Mouse (Mus musculus): ENCODE data around the gene Gsto1. TPM values are rescaled to one million over a fixed set of nuclear protein-coding genes. Genes with fewer than 3 reads are reported as not detected.

Gene Gsto1
- polyA plus RNA-seq, 1 experiment from 2014 or later, result 115 TPM

GRCm38 (mm10) chr19:47882882-47883254, 28.1 kb downstream of the Gsto1 start:
- Histone ChIP-seq H3K36me3 (no peaks in the 10 kb centered on the region), H3K9ac (no peak overlapping the region), H3K9me3 (replicated peaks) (no peaks in the 10 kb centered on the region), H3K4me3 (replicated peaks) (no peak overlapping the region), H3K4me2 (no peak overlapping the region), H3K4me1 (peaks cover 41% of the 10 kb centered on the region), H3K27ac (no peak overlapping the region), H3K27me3 (no peaks in the 10 kb centered on the region)
- ATAC-seq (replicated peaks; ENCODE audit: low FRiP score), result peak; percentile 22; the same call in 1 of the 2 replicates
- 51% methylated on average over 9 of the region's 9 CpGs for WGBS

DNA sequence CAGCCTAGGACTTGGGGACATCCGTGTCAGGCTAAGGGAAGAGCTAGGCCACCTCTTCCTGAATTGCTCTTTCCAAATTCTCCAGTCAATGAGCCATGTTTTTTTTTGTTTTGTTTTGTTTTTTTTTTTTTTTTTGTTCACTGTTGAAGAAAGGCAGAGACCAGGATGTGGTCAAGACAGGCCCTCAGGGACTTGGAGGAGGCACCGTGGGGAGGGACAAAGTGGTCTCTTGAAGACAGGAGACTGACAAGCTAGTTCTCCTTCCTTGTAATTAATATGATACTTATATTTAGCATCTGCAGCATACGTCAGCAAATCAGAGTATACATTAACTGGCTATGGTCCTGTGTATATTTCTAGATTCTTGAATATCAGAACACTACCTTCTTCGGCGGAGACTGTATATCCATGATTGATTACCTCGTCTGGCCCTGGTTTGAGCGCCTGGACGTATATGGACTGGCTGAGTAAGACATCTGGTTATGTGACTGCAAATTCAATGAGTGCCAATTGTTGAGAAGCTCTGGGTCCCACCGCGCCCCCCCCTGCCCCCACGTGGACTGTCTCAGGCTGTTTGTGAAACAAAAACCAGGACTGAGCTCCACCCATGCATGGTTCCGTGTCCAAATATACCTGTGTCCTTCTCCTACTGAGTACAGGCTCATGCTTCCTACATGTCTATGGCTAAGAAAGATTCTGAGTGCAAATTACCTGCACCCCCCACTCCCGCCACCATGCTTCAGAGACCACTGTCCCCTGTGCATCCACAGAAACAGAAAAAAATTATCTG, 29.7 kb downstream of the Gsto1 start:
- Histone ChIP-seq H3K9ac (no peak overlapping the region), H3K9me3 (replicated peaks) (no peaks in the 10 kb centered on the region), H3K27ac (no peak overlapping the region), H3K4me2 (no peak overlapping the region), H3K27me3 (no peaks in the 10 kb centered on the region), H3K36me3 (no peaks in the 10 kb centered on the region), H3K4me3 (replicated peaks) (no peak overlapping the region), H3K4me1 (peaks cover 42% of the 10 kb centered on the region)
- WGBS, result 73% methylated on average over 13 of the region's 13 CpGs
- ATAC-seq (replicated peaks; ENCODE audit: low FRiP score), result no peak

GRCm38 (mm10) chr19:47885191-47885743, 30.5 kb downstream of the Gsto1 start:
- Histone ChIP-seq H3K4me2 (no peak overlapping the region), H3K4me3 (replicated peaks) (no peak overlapping the region), H3K9ac (no peak overlapping the region), H3K36me3 (no peaks in the 10 kb centered on the region), H3K27me3 (no peaks in the 10 kb centered on the region), H3K9me3 (replicated peaks) (no peaks in the 10 kb centered on the region), H3K4me1 (peaks cover 50% of the 10 kb centered on the region), H3K27ac (no peak overlapping the region)
- 59% methylated on average over 7 of the region's 7 CpGs for WGBS
- ATAC-seq (replicated peaks; ENCODE audit: low FRiP score), result no peak

GRCm38 (mm10) chr19:47885886-47886285, 31.1 kb downstream of the Gsto1 start:
- H3K27me3 ChIP-seq, result no peaks in the 10 kb centered on the region
- H3K9me3 ChIP-seq (replicated peaks), result no peaks in the 10 kb centered on the region
- no peak for ATAC-seq (replicated peaks; ENCODE audit: low FRiP score)
- no peak overlapping the region for H3K9ac ChIP-seq
- WGBS, result 75% methylated on average over 11 of the region's 11 CpGs
- H3K27ac ChIP-seq, result peak overlapping the region; percentile 56
- peaks cover 56% of the 10 kb centered on the region for H3K4me1 ChIP-seq
- H3K36me3 ChIP-seq, result no peaks in the 10 kb centered on the region
- H3K4me3 ChIP-seq (replicated peaks), result no peak overlapping the region
- no peak overlapping the region for H3K4me2 ChIP-seq

DNA sequence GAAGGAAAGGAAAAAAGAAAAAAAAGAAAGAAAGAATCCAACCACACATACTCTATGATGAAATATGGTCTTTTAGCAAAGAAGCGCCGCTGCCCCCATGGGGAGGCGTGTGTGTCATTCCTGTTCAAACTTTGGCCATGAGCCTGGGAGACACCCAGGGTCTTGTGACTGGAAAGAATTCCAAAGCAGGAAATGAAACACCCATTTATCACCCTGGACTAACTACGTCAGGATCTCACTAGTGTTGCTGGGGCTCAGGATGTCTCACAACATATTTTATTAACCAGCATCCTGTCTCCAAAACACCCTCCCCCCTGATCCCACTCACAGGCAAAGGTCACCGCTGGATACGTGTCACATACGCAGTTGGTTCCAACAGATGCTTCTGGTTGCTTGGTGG, 31.8 kb downstream of the Gsto1 start:
- no peak overlapping the region for H3K4me2 ChIP-seq
- peak; percentile 49 for ATAC-seq (replicated peaks; ENCODE audit: low FRiP score)
- H3K9ac ChIP-seq, result no peak overlapping the region
- peaks cover 64% of the 10 kb centered on the region for H3K4me1 ChIP-seq
- peak overlapping the region; percentile 61 for H3K27ac ChIP-seq
- H3K36me3 ChIP-seq, result no peaks in the 10 kb centered on the region
- no peaks in the 10 kb centered on the region for H3K27me3 ChIP-seq
- H3K9me3 ChIP-seq (replicated peaks), result no peaks in the 10 kb centered on the region
- 37% methylated on average over 7 of the region's 7 CpGs for WGBS
- no peak overlapping the region for H3K4me3 ChIP-seq (replicated peaks)

DNA sequence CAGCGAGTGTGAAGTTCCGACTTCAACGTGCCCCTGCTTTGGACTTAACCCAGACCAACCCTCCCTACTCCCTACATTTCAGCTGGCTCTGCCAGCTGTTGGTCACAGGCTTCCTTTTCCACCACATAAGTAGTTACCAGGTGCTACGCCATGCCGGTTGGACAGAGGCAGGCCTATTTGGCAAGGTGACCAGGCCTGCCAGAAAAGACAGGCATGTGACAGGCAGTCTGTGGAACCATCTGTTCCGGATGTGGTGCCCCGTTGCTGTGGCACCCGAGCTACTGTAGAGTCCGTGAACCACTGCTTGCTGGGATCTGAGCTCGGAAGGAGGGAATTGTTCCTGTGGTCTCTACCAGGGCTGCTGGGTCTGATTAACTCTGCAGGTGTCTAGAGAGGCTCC, 32.6 kb downstream of the Gsto1 start:
- no peak overlapping the region for H3K4me2 ChIP-seq
- WGBS, result 86% methylated on average over 10 of the region's 10 CpGs

DNA sequence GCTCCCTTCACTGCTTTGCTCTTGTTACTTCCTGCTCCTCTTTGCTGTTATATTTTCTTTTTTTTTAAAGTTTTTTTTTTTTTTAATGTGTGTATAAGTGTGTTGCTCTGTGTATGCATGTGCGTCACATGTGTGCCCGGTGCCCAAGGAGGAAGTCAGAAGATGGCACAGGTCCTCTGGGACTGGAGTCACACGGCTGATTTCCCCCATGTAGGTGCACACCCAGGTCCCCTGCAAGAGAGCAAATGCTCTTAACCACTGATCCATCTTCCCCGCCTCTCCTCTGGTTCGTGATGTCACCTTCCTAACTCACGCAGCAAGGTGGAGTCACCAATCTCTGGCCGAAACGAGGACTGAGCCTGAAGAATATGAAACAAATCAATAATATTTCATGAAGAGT, 33.3 kb downstream of the Gsto1 start:
- no peak for ATAC-seq (replicated peaks; ENCODE audit: low FRiP score)
- Histone ChIP-seq H3K4me2 (no peak overlapping the region), H3K4me3 (replicated peaks) (no peak overlapping the region), H3K9ac (no peak overlapping the region), H3K27ac (no peak overlapping the region), H3K36me3 (no peaks in the 10 kb centered on the region), H3K4me1 (peaks cover 71% of the 10 kb centered on the region), H3K27me3 (no peaks in the 10 kb centered on the region), H3K9me3 (replicated peaks) (no peaks in the 10 kb centered on the region)
- 93% methylated on average over 8 of the region's 8 CpGs for WGBS

More for the DNA sequence above, 32.6 kb downstream of the Gsto1 start:
- Histone ChIP-seq H3K36me3 (no peaks in the 10 kb centered on the region), H3K27ac (peak overlapping the region; percentile 61), H3K27me3 (no peaks in the 10 kb centered on the region), H3K4me3 (replicated peaks) (no peak overlapping the region), H3K4me1 (peaks cover 72% of the 10 kb centered on the region), H3K9ac (no peak overlapping the region), H3K9me3 (replicated peaks) (no peaks in the 10 kb centered on the region)
- ATAC-seq (replicated peaks; ENCODE audit: low FRiP score), result no peak

DNA sequence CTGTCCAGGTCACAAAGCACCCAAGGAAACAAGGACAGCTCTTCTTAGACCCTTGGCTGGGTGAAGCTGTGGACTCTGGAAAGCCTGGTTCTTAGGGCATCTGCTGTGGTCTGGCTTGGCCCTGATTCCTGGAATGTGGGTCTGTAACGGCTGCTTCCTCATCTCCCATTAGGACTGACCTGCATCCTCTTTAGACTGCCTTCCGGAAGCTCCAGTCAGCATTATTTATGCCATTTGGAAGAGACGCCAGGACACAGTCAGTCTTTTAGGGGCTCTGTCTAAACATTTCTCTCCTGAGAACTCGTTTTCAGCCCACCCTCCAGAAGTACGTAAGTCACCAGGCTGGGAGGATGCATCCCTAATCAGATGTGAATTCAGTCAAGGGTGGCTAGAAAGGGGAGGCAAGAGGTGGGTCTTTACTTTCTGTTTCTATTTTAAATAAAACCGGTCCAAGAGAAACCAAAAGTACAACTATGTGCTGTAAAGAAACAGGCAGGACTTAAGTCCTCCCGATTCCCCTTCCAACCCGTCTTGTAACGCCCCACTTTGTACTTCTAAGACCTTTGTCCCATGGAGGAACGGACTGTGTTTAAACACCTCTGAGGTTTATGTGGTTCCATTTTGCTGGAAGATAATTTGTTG, 35.8 kb downstream of the Gsto1 start:
- no peaks in the 10 kb centered on the region for H3K27me3 ChIP-seq
- H3K27ac ChIP-seq, result peak overlapping the region; percentile 89
- 34% methylated on average over 10 of the region's 10 CpGs for WGBS
- H3K4me2 ChIP-seq, result peak overlapping the region; percentile 33
- H3K9ac ChIP-seq, result no peak overlapping the region
- peaks cover 24% of the 10 kb centered on the region for H3K36me3 ChIP-seq
- peaks cover 50% of the 10 kb centered on the region for H3K4me1 ChIP-seq
- H3K4me3 ChIP-seq (replicated peaks), result peak overlapping the region; percentile 3; the same call in 1 of the 2 replicates
- H3K9me3 ChIP-seq (replicated peaks), result no peaks in the 10 kb centered on the region
- ATAC-seq (replicated peaks; ENCODE audit: low FRiP score), result peak; percentile 34

GRCm38 (mm10) chr19:47891562-47892312, 37.0 kb downstream of the Gsto1 start:
- Histone ChIP-seq H3K27me3 (no peaks in the 10 kb centered on the region), H3K4me2 (no peak overlapping the region), H3K27ac (peak overlapping the region; percentile 89), H3K36me3 (peaks cover 35% of the 10 kb centered on the region), H3K9ac (no peak overlapping the region), H3K4me1 (peaks cover 40% of the 10 kb centered on the region), H3K4me3 (replicated peaks) (no peak overlapping the region), H3K9me3 (replicated peaks) (no peaks in the 10 kb centered on the region)
- 52% methylated on average over 11 of the region's 11 CpGs for WGBS
- ATAC-seq (replicated peaks; ENCODE audit: low FRiP score), result peak; percentile 53; the same call in 1 of the 2 replicates

DNA sequence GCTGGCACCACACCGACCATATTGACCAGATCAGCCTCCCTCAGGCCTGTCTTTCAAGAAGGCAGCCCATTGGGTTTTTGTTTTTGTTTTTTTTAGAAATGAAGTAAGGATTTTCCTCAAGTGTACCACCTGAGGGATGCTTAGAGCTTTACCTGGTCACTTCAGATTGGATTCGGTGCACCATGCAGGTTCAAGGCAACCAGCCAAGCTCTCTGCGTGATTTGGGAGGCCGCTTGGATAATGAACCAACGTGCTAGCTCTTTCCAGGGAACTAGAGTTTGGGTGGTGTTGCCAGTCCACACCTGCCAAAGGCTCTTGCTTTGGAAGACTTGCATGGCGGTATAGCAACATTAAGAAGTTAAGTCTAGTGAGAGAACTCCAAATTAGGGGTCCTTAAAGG, 38.3 kb downstream of the Gsto1 start:
- Histone ChIP-seq H3K27ac (no peak overlapping the region), H3K9me3 (replicated peaks) (no peaks in the 10 kb centered on the region), H3K9ac (no peak overlapping the region), H3K4me1 (peaks cover 35% of the 10 kb centered on the region), H3K4me3 (replicated peaks) (no peak overlapping the region), H3K27me3 (no peaks in the 10 kb centered on the region), H3K4me2 (no peak overlapping the region), H3K36me3 (peaks cover 48% of the 10 kb centered on the region)
- 94% methylated on average over 6 of the region's 6 CpGs for WGBS
- no peak for ATAC-seq (replicated peaks; ENCODE audit: low FRiP score)

DNA sequence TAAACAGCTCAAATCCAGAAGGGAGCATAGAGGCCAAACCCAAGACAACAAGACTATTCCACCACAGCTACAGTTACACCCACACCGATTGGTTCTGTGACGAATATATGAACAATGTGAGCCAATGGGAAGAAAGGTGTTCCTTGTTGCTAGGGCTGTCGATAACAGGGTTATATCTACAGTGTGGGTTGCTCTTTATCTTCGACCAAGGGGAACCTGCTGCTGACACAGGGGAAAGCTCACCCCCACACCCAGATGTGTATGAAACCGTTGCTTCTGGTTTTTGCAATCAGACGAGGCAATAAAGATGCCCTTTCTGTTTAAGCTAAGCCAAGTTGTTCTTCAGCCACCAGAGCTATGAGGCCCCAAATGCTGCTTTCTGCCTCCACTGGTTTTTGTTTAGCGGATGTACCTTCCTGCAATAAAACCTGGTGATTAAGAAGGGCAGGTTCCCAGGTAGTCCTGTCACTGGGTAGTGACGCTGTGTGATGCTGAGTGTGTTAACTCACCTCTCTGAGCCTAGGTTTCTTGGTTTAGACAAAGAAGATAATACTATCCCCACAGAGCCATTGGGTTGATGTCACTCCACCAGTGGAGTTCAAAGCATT, 43.8 kb downstream of the Gsto1 start:
- H3K4me1 ChIP-seq, result peaks cover 26% of the 10 kb centered on the region
- no peak overlapping the region for H3K9ac ChIP-seq
- ATAC-seq (replicated peaks; ENCODE audit: low FRiP score), result no peak
- no peak overlapping the region for H3K27ac ChIP-seq
- WGBS, result 74% methylated on average over 8 of the region's 8 CpGs
- H3K4me2 ChIP-seq, result no peak overlapping the region
- no peaks in the 10 kb centered on the region for H3K9me3 ChIP-seq (replicated peaks)
- no peaks in the 10 kb centered on the region for H3K27me3 ChIP-seq
- peaks cover 48% of the 10 kb centered on the region for H3K36me3 ChIP-seq
- H3K4me3 ChIP-seq (replicated peaks), result no peak overlapping the region
